Mouse (Mus musculus) heart, embryonic 11.5 days (tissue): ENCODE data around the gene Ankrd11. TPM values are rescaled to one million over a fixed set of nuclear protein-coding genes. Genes with fewer than 3 reads are reported as not detected.
A peak's percentile ranks its signal among the peaks of the same experiment; 100 is the strongest.

ENCODE experiments used
- ATAC-seq: fragments of 200-750 bp; cut with Nextera tagmentation; replicated peaks from 2 replicates; pipeline ENCODE4 v1.8.0; 2017; ENCODE audit warnings: moderate library complexity; ENCODE audit not compliant: insufficient number of reproducible peaks, low FRiP score, low TSS enrichment
- H3K27ac ChIP-seq: fragments of 300-500 bp; sonication (generic); 2 replicates; pipeline ENCODE4 v1.5.1; 2014; ENCODE audit warnings: mild to moderate bottlenecking, low read depth, low read length
- H3K27me3 ChIP-seq: fragments of 300-500 bp; sonication (generic); 2 replicates; pipeline ENCODE4 v1.6.1; 2014; ENCODE audit warnings: mild to moderate bottlenecking, low read length, mixed read lengths; ENCODE audit not compliant: control insufficient read depth, insufficient read depth
- H3K36me3 ChIP-seq: fragments of 300-500 bp; sonication (generic); 2 replicates; pipeline ENCODE4 v1.6.1; 2014; ENCODE audit warnings: mild to moderate bottlenecking, low read length, moderate library complexity, mixed read lengths; ENCODE audit not compliant: control insufficient read depth, insufficient read depth
- H3K4me1 ChIP-seq: fragments of 300-500 bp; sonication (generic); 2 replicates; pipeline ENCODE4 v1.6.1; 2014; ENCODE audit warnings: low read length; ENCODE audit not compliant: control insufficient read depth, insufficient read depth
- H3K4me2 ChIP-seq: fragments of 300-500 bp; sonication (generic); 2 replicates; pipeline ENCODE4 v1.6.1; 2014; ENCODE audit warnings: mild to moderate bottlenecking, moderate library complexity
- H3K4me3 ChIP-seq: fragments of 300-500 bp; sonication (generic); 2 replicates; pipeline ENCODE4 v1.5.1; 2014; ENCODE audit warnings: low read depth, low read length
- H3K9ac ChIP-seq: fragments of 300-500 bp; sonication (generic); 2 replicates; pipeline ENCODE4 v1.6.1; 2014; ENCODE audit warnings: mild to moderate bottlenecking, low read depth, low read length, moderate library complexity
- H3K9me3 ChIP-seq: fragments of 300-500 bp; sonication (generic); replicated peaks from 2 replicates; pipeline ENCODE4 v1.6.1; 2016; ENCODE audit warnings: low read length; ENCODE audit not compliant: control insufficient read depth
- WGBS: fragments of 180-500 bp; shearing (Covaris S2); extraction: QIAGEN DNeasy Blood & Tissue Kit; methylation state at CpG from one replicate; pipeline ENCODE4 v1.1.7; 2014; ENCODE audit not compliant: insufficient replicate concordance; 5-methylcytosine and 5-hydroxymethylcytosine counted together
- polyA plus RNA-seq: library from polyadenylated mRNA; unstranded; fragments of >200 nt; fragmentation: Nextera tagmentation; extraction: Ambion mirVana; gene quantifications from 2 replicates; pipeline ENCODE4 v1.2.1, GENCODE M21; 2014

Gene Ankrd11
- polyA plus RNA-seq, 1 experiment from 2014 or later, result 49.5 TPM

- H3K9me3 ChIP-seq, result no peaks in the 10 kb centered on the region
- peaks cover 19% of the 10 kb centered on the region for H3K27me3 ChIP-seq
- H3K4me2 ChIP-seq, result no peak overlapping the region
- ATAC-seq, result no peak
- H3K4me1 ChIP-seq, result peaks cover 4% of the 10 kb centered on the region; the same call in 1 of the 2 replicates
- no peak overlapping the region for H3K27ac ChIP-seq
- no peak overlapping the region for H3K9ac ChIP-seq
- WGBS, result 60% methylated on average over 1 of the region's 1 CpGs
- no peaks in the 10 kb centered on the region for H3K36me3 ChIP-seq
- no peak overlapping the region for H3K4me3 ChIP-seq
Observed at GRCm38 (mm10) chr8:122852546-122852905, 189.6 kb downstream of the Ankrd11 start.

- H3K27ac ChIP-seq, result no peak overlapping the region
- no peak overlapping the region for H3K4me3 ChIP-seq
- no peak overlapping the region for H3K9ac ChIP-seq
- no peak for ATAC-seq
- no peak overlapping the region for H3K4me2 ChIP-seq
- H3K9me3 ChIP-seq, result no peaks in the 10 kb centered on the region
- no peaks in the 10 kb centered on the region for H3K36me3 ChIP-seq
- peaks cover 19% of the 10 kb centered on the region for H3K27me3 ChIP-seq
- WGBS, result 80% methylated on average over 12 of the region's 12 CpGs
- H3K4me1 ChIP-seq, result peaks cover 4% of the 10 kb centered on the region; the same call in 1 of the 2 replicates
Observed at GRCm38 (mm10) chr8:122851692-122852545, 190.2 kb downstream of the Ankrd11 start.

- H3K27me3 ChIP-seq, result peaks cover 19% of the 10 kb centered on the region
- peaks cover 4% of the 10 kb centered on the region; the same call in 1 of the 2 replicates for H3K4me1 ChIP-seq
- H3K4me2 ChIP-seq, result no peak overlapping the region
- H3K4me3 ChIP-seq, result no peak overlapping the region
- 61% methylated on average over 3 of the region's 3 CpGs for WGBS
- no peaks in the 10 kb centered on the region for H3K9me3 ChIP-seq
- no peaks in the 10 kb centered on the region for H3K36me3 ChIP-seq
- no peak overlapping the region for H3K27ac ChIP-seq
- no peak overlapping the region for H3K9ac ChIP-seq
- ATAC-seq, result no peak
Observed at GRCm38 (mm10) chr8:122850641-122851240, 191.3 kb downstream of the Ankrd11 start.

GRCm38 (mm10) chr8:122849152-122849910 lies 192.7 kb downstream of the Ankrd11 start:
- Histone ChIP-seq H3K4me2 (no peak overlapping the region), H3K27ac (no peak overlapping the region), H3K9ac (no peak overlapping the region), H3K36me3 (no peaks in the 10 kb centered on the region), H3K9me3 (no peaks in the 10 kb centered on the region), H3K4me3 (no peak overlapping the region), H3K27me3 (peaks cover 19% of the 10 kb centered on the region), H3K4me1 (peaks cover 4% of the 10 kb centered on the region; the same call in 1 of the 2 replicates)
- WGBS, result 75% methylated on average over 10 of the region's 11 CpGs
- no peak for ATAC-seq

- peak; percentile 79 for ATAC-seq
- WGBS, result 10% methylated on average over 17 of the region's 18 CpGs
- H3K36me3 ChIP-seq, result no peaks in the 10 kb centered on the region
- H3K9me3 ChIP-seq, result no peaks in the 10 kb centered on the region
- no peaks in the 10 kb centered on the region for H3K4me1 ChIP-seq
- H3K4me2 ChIP-seq, result peak within 1 kb of the TSS; percentile 33
- H3K27me3 ChIP-seq, result peaks cover 19% of the 10 kb centered on the region
- H3K4me3 ChIP-seq, result no peak within 1 kb of the TSS
- no peak within 1 kb of the TSS for H3K27ac ChIP-seq
- H3K9ac ChIP-seq, result no peak within 1 kb of the TSS
Observed at GRCm38 (mm10) chr8:122847829-122848561, 194.1 kb downstream of the Ankrd11 start, which contains the start of gene Cdh15. Cdh15 (plus strand) TSS chr8:122847966.

- WGBS, result 64% methylated on average over 4 of the region's 4 CpGs
- Histone ChIP-seq H3K4me2 (no peak overlapping the region), H3K9me3 (no peaks in the 10 kb centered on the region), H3K27me3 (peaks cover 16% of the 10 kb centered on the region), H3K4me3 (no peak overlapping the region), H3K4me1 (no peaks in the 10 kb centered on the region), H3K36me3 (no peaks in the 10 kb centered on the region), H3K27ac (no peak overlapping the region), H3K9ac (no peak overlapping the region)
- ATAC-seq, result no peak
Observed at GRCm38 (mm10) chr8:122845662-122846061, 196.4 kb downstream of the Ankrd11 start.

- WGBS, result 65% methylated on average over 3 of the region's 3 CpGs
- Histone ChIP-seq H3K36me3 (no peaks in the 10 kb centered on the region), H3K27ac (no peak overlapping the region), H3K4me3 (no peak overlapping the region), H3K9ac (no peak overlapping the region), H3K4me1 (no peaks in the 10 kb centered on the region), H3K4me2 (no peak overlapping the region), H3K9me3 (no peaks in the 10 kb centered on the region), H3K27me3 (peaks cover 10% of the 10 kb centered on the region)
- no peak for ATAC-seq
Observed at GRCm38 (mm10) chr8:122844161-122844560, 197.9 kb downstream of the Ankrd11 start.

- Histone ChIP-seq H3K4me3 (no peak overlapping the region), H3K9me3 (no peaks in the 10 kb centered on the region), H3K27ac (no peak overlapping the region), H3K36me3 (no peaks in the 10 kb centered on the region), H3K27me3 (peaks cover under 1% of the 10 kb centered on the region; the same call in 1 of the 2 replicates), H3K4me2 (no peak overlapping the region), H3K9ac (no peak overlapping the region), H3K4me1 (no peaks in the 10 kb centered on the region)
- 81% methylated on average over 13 of the region's 13 CpGs for WGBS
- no peak for ATAC-seq
Observed at GRCm38 (mm10) chr8:122836696-122837095, 205.4 kb downstream of the Ankrd11 start.
